Mouse (Mus musculus): ENCODE data around the gene Tnks1bp1. TPM values are rescaled to one million over a fixed set of nuclear protein-coding genes. Genes with fewer than 3 reads are reported as not detected.

The Tnks1bp1 gene
- total and polyA plus RNA-seq, 3 experiments, result 1.5 to 7.5 (median 3.9) TPM

DNA sequence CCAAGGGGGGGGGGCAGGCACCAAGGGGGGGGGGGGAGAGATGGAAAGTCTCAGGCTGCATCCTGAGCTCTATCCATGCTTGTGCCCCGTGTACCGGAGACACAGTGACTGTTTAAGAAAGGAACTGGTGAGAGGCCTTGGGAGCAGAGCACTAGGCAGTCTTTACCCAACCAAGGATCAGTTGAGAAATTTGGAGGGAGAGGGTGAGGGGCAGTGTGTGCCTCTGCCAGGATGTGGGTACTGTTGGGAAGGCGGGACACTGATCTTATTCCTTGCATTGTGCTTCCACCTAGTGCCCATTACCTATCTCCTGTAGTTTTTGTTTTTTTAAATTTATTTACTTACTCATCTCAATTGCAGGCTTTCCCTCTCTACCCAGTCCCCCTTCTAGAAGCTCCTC, 21.6 kb upstream of the Tnks1bp1 start:
- Histone ChIP-seq H3K4me1 (ENCODE audit: control insufficient read depth in 1 of 2, insufficient read depth in 2 of 2) (peaks cover 2 to 25% of the 10 kb centered on the region in 2 experiments; a peak in 3 of 4 replicates), H3K4me3 (replicated peaks in 1 of 3; ENCODE audit: low read depth in 2 of 3, low read length in 2 of 3, poor library complexity in 1 of 3) (no peak overlapping the region), H3K36me3 (replicated peaks in 1 of 2; ENCODE audit: control insufficient read depth in 1 of 2, insufficient read depth in 1 of 2, low read length in 1 of 2) (no peaks in the 10 kb centered on the region), H3K27me3 (replicated peaks) (no peaks in the 10 kb centered on the region), H3K79me2 (replicated peaks; ENCODE audit: control insufficient read depth, extremely low read depth, insufficient read depth, poor library complexity, severe bottlenecking) (no peaks in the 10 kb centered on the region), H3K27ac (ENCODE audit: insufficient read depth, low read depth) (no peak overlapping the region), H3K9me3 (replicated peaks; ENCODE audit: low read length) (no peaks in the 10 kb centered on the region), H3K4me2 (ENCODE audit: insufficient read depth, low read depth, poor library complexity, severe bottlenecking) (no peak overlapping the region), H3K9ac (ENCODE audit: insufficient read depth, low read depth) (no peak overlapping the region)
- TF ChIP-seq RAD21 (IDR thresholded peaks at IDR 0.05; ENCODE audit: low read depth, low read length) (peak; percentile 30), SMC3 (IDR thresholded peaks at IDR 0.05; ENCODE audit: low read depth, low read length) (peak; percentile 4; the same call in 1 of the 2 replicates), ELF1 (IDR thresholded peaks at IDR 0.05; ENCODE audit: low read depth, low read length) (no peak), CTCF (conservative IDR thresholded peaks at IDR 0.05 in 1 of 2, IDR thresholded peaks at IDR 0.05 in 1 of 2; ENCODE audit: low read depth in 2 of 2, low read length in 2 of 2) (peak in 1 of 2 experiments; percentile 32; a peak in 2 of 4 replicates)
- in situ Hi-C loops (cut with MboI; ENCODE audit: low pct_ligation_motif_present, low pct_unique_long_range_greater_than_20kb, low sequenced_read_pairs), result loop anchor here (10.0 kb wide), 1 partner anchor 201 kb away; the partner anchor contains the start of genes Smtnl1 and Timm10
- dilution Hi-C loops (cut with MboI; ENCODE audit: extremely low pct_ligation_motif_present, extremely low pct_unique_long_range_greater_than_20kb, low sequenced_read_pairs), result no loop called here
- DNase-seq (ENCODE audit: extremely low read depth), result no peak

DNA sequence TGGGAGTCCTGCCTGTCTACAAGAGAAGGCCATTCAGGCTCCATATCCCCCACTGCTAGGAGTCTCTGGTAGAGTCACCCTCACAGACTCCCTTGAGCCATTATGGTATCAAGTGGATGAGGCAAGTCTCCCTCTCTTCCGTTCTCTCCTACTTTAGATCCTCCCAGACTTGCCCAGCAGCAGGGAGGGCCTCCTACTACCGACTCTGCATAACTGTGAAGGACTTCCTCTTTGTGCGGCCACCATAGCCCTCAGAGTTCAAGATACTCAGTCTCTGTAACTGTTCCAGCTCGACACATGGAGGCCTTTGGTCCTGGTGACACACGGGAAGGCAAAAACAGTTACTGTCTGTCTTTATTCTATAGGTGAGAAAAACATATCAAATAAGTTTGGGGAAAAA, 20.5 kb upstream of the Tnks1bp1 start:
- Histone ChIP-seq H3K79me2 (replicated peaks; ENCODE audit: control insufficient read depth, extremely low read depth, insufficient read depth, poor library complexity, severe bottlenecking) (no peaks in the 10 kb centered on the region), H3K27me3 (replicated peaks) (no peaks in the 10 kb centered on the region), H3K4me1 (ENCODE audit: control insufficient read depth in 1 of 2, insufficient read depth in 2 of 2) (peaks cover 2 to 27% of the 10 kb centered on the region in 2 experiments; a peak in 3 of 4 replicates), H3K9ac (ENCODE audit: insufficient read depth, low read depth) (no peak overlapping the region), H3K36me3 (replicated peaks in 1 of 2; ENCODE audit: control insufficient read depth in 1 of 2, insufficient read depth in 1 of 2, low read length in 1 of 2) (peaks cover 0 to 5% of the 10 kb centered on the region in 2 experiments), H3K4me3 (replicated peaks in 1 of 3; ENCODE audit: low read depth in 2 of 3, low read length in 2 of 3, poor library complexity in 1 of 3) (no peak overlapping the region), H3K9me3 (replicated peaks; ENCODE audit: low read length) (no peaks in the 10 kb centered on the region), H3K27ac (ENCODE audit: insufficient read depth, low read depth) (no peak overlapping the region), H3K4me2 (ENCODE audit: insufficient read depth, low read depth, poor library complexity, severe bottlenecking) (no peak overlapping the region)
- no peak for DNase-seq (ENCODE audit: extremely low read depth)
- in situ Hi-C loops (cut with MboI; ENCODE audit: low pct_ligation_motif_present, low pct_unique_long_range_greater_than_20kb, low sequenced_read_pairs) (loop anchor here (10.0 kb wide), 1 partner anchor 202 kb away; the partner anchor contains the start of genes Smtnl1 and Timm10), dilution Hi-C loops (cut with MboI; ENCODE audit: extremely low pct_ligation_motif_present, extremely low pct_unique_long_range_greater_than_20kb, low sequenced_read_pairs) (no loop called here)
- TF ChIP-seq GABPA (IDR thresholded peaks at IDR 0.05; ENCODE audit: insufficient replicate concordance, low read depth, low read length) (no peak), MAX (IDR thresholded peaks at IDR 0.05; ENCODE audit: low read length) (no peak), POLR2AphosphoS2 (IDR thresholded peaks at IDR 0.05; ENCODE audit: low read depth, low read length) (no peak), MYC (IDR thresholded peaks at IDR 0.05; ENCODE audit: low read depth, low read length) (no peak)

DNA sequence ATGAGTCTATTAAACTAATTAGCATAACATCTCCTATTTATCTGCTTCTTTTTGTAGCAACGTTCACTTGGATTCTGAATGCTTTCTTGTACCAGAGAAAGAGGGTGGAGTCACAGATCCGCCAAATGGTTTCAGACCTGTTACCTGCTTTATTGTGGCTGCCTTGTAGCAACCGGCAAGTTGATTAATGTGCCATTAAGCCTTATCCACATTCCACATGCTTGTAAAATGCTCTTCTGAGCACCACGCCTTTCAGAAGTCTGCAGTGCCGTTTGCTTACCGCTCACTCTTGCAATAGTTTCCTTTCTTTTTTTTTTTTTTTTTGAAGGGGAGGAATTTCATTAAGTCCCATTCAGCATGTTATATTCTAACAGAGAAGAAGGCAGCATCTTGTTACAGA, 17.9 kb upstream of the Tnks1bp1 start:
- Histone ChIP-seq H3K36me3 (replicated peaks in 1 of 2; ENCODE audit: control insufficient read depth in 1 of 2, insufficient read depth in 1 of 2, low read length in 1 of 2) (peaks cover 0 to 5% of the 10 kb centered on the region in 2 experiments), H3K27me3 (replicated peaks) (no peaks in the 10 kb centered on the region), H3K79me2 (replicated peaks; ENCODE audit: control insufficient read depth, extremely low read depth, insufficient read depth, poor library complexity, severe bottlenecking) (no peaks in the 10 kb centered on the region), H3K4me3 (replicated peaks in 1 of 3; ENCODE audit: low read depth in 2 of 3, low read length in 2 of 3, poor library complexity in 1 of 3) (no peak overlapping the region), H3K4me1 (ENCODE audit: control insufficient read depth in 1 of 2, insufficient read depth in 2 of 2) (peaks cover 14 to 51% of the 10 kb centered on the region in 2 experiments), H3K4me2 (ENCODE audit: insufficient read depth, low read depth, poor library complexity, severe bottlenecking) (no peak overlapping the region), H3K9ac (ENCODE audit: insufficient read depth, low read depth) (no peak overlapping the region), H3K27ac (ENCODE audit: insufficient read depth, low read depth) (no peak overlapping the region), H3K9me3 (replicated peaks; ENCODE audit: low read length) (no peaks in the 10 kb centered on the region)
- in situ Hi-C loops (cut with MboI; ENCODE audit: low pct_ligation_motif_present, low pct_unique_long_range_greater_than_20kb, low sequenced_read_pairs), result loop anchor here (10.0 kb wide), 1 partner anchor 205 kb away; the partner anchor contains the start of genes Smtnl1 and Timm10
- no peak for DNase-seq (ENCODE audit: extremely low read depth)
- dilution Hi-C loops (cut with MboI; ENCODE audit: extremely low pct_ligation_motif_present, extremely low pct_unique_long_range_greater_than_20kb, low sequenced_read_pairs), result no loop called here
- TF ChIP-seq CHD1 (IDR thresholded peaks at IDR 0.05; ENCODE audit: low read depth, low read length) (no peak), MAZ (IDR thresholded peaks at IDR 0.05; ENCODE audit: low read depth, low read length) (no peak), USF2 (conservative IDR thresholded peaks at IDR 0.05; ENCODE audit: low read depth, low read length) (no peak)
